Mouse (Mus musculus): ENCODE results near the gene Gtf2h3. TPM values are rescaled to one million over a fixed set of nuclear protein-coding genes. Genes with fewer than 3 reads are reported as not detected.
A peak's percentile ranks its signal among the peaks of the same experiment; 100 is the strongest.
"Not testable (repeated sequence)": the region's sequence is repeated elsewhere in the genome, so short reads cannot be mapped to it uniquely, and the experiment has no call there.

Gene Gtf2h3
- total and polyA plus RNA-seq, 3 experiments = 51.9 to 84.9 (median 58.2) TPM

- Histone ChIP-seq H3K9me3 (replicated peaks; ENCODE audit: low read length) (no peaks in the 10 kb centered on the region), H3K4me1 (ENCODE audit: control insufficient read depth in 1 of 2, insufficient read depth in 2 of 2) (peaks cover 0 to 3% of the 10 kb centered on the region in 2 experiments; a peak in 1 of 4 replicates), H3K4me2 (ENCODE audit: insufficient read depth, low read depth, poor library complexity, severe bottlenecking) (no peak overlapping the region), H3K79me2 (replicated peaks; ENCODE audit: control insufficient read depth, extremely low read depth, insufficient read depth, poor library complexity, severe bottlenecking) (no peaks in the 10 kb centered on the region), H3K4me3 (replicated peaks in 1 of 3; ENCODE audit: low read depth in 2 of 3, low read length in 2 of 3, poor library complexity in 1 of 3) (no peak overlapping the region), H3K36me3 (replicated peaks in 1 of 2; ENCODE audit: control insufficient read depth in 1 of 2, insufficient read depth in 1 of 2, low read length in 1 of 2) (peaks cover 29 to 40% of the 10 kb centered on the region in 2 experiments), H3K27me3 (replicated peaks) (no peaks in the 10 kb centered on the region), H3K27ac (ENCODE audit: insufficient read depth, low read depth) (no peak overlapping the region), H3K9ac (ENCODE audit: insufficient read depth, low read depth) (no peak overlapping the region)
- dilution Hi-C loops (cut with MboI; ENCODE audit: extremely low pct_ligation_motif_present, extremely low pct_unique_long_range_greater_than_20kb, low sequenced_read_pairs) = no loop called here
- TF ChIP-seq UBTF (IDR thresholded peaks at IDR 0.05; ENCODE audit: low read depth, low read length) = no peak
- in situ Hi-C loops (cut with MboI; ENCODE audit: low pct_ligation_motif_present, low pct_unique_long_range_greater_than_20kb, low sequenced_read_pairs) = no loop called here
- no peak for DNase-seq (ENCODE audit: extremely low read depth)
These were observed 19.6 kb downstream of the Gtf2h3 start for GRCm38 (mm10) chr5:124598224-124599174.

DNA sequence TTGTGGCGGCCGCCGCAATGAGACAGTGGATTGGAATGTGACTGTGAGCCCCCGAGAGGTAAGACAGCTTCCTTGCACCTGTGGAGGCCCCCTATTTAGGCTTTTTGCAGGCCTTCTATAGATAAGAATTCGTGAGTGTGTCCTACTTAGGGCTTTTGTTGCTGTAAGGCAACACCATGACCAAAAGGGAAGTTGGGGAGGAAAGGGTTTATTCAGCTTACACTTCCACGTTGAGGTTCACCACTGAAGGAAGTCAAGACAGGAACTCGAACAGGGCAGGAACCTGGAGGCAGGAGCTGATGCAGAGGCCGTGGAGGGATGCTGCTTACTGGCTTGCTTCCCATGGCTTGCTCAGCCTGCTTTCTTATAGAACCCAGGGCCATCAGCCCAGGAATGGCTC, 20.8 kb downstream of the Gtf2h3 start:
- H3K27me3 ChIP-seq (replicated peaks); dilution Hi-C loops (cut with MboI; ENCODE audit: extremely low pct_ligation_motif_present, extremely low pct_unique_long_range_greater_than_20kb, low sequenced_read_pairs); H3K9ac ChIP-seq (ENCODE audit: insufficient read depth, low read depth); H3K9me3 ChIP-seq (replicated peaks; ENCODE audit: low read length); H3K4me3 ChIP-seq (replicated peaks in 1 of 3; ENCODE audit: low read depth in 2 of 3, low read length in 2 of 3, poor library complexity in 1 of 3); H3K4me1 ChIP-seq (ENCODE audit: control insufficient read depth in 1 of 2, insufficient read depth in 2 of 2); DNase-seq (ENCODE audit: extremely low read depth); H3K79me2 ChIP-seq (replicated peaks; ENCODE audit: control insufficient read depth, extremely low read depth, insufficient read depth, poor library complexity, severe bottlenecking); H3K27ac ChIP-seq (ENCODE audit: insufficient read depth, low read depth); in situ Hi-C loops (cut with MboI; ENCODE audit: low pct_ligation_motif_present, low pct_unique_long_range_greater_than_20kb, low sequenced_read_pairs); H3K4me2 ChIP-seq (ENCODE audit: insufficient read depth, low read depth, poor library complexity, severe bottlenecking): not testable (repeated sequence)
- H3K36me3 ChIP-seq (replicated peaks in 1 of 2; ENCODE audit: control insufficient read depth in 1 of 2, insufficient read depth in 1 of 2, low read length in 1 of 2) = peaks cover 17 to 28% of the 10 kb centered on the region in 2 experiments

GRCm38 (mm10) chr5:124602349-124602748, 23.4 kb downstream of the Gtf2h3 start:
- Histone ChIP-seq H3K4me2 (ENCODE audit: insufficient read depth, low read depth, poor library complexity, severe bottlenecking) (no peak overlapping the region), H3K36me3 (replicated peaks in 1 of 2; ENCODE audit: control insufficient read depth in 1 of 2, insufficient read depth in 1 of 2, low read length in 1 of 2) (peaks cover under 1 to 4% of the 10 kb centered on the region in 2 experiments), H3K4me3 (replicated peaks in 1 of 3; ENCODE audit: low read depth in 2 of 3, low read length in 2 of 3, poor library complexity in 1 of 3) (no peak overlapping the region), H3K4me1 (ENCODE audit: control insufficient read depth in 1 of 2, insufficient read depth in 2 of 2) (peaks cover 0 to 3% of the 10 kb centered on the region in 2 experiments; a peak in 1 of 4 replicates), H3K9ac (ENCODE audit: insufficient read depth, low read depth) (no peak overlapping the region), H3K27ac (ENCODE audit: insufficient read depth, low read depth) (no peak overlapping the region), H3K9me3 (replicated peaks; ENCODE audit: low read length) (no peaks in the 10 kb centered on the region), H3K79me2 (replicated peaks; ENCODE audit: control insufficient read depth, extremely low read depth, insufficient read depth, poor library complexity, severe bottlenecking) (no peaks in the 10 kb centered on the region), H3K27me3 (replicated peaks) (no peaks in the 10 kb centered on the region)
- peak; percentile 73 for TF ChIP-seq SMC3 (IDR thresholded peaks at IDR 0.05; ENCODE audit: low read depth, low read length)
- TF ChIP-seq CHD2 (IDR thresholded peaks at IDR 0.05; ENCODE audit: low read length) = no peak
- TF ChIP-seq BHLHE40 (IDR thresholded peaks at IDR 0.05; ENCODE audit: low read depth, low read length) = no peak
- no peak for TF ChIP-seq HCFC1 (IDR thresholded peaks at IDR 0.05; ENCODE audit: low read depth, low read length)
- TF ChIP-seq ZC3H11A (IDR thresholded peaks at IDR 0.05; ENCODE audit: low read depth, low read length) = peak; percentile 39; the same call in 1 of the 2 replicates
- no peak for TF ChIP-seq EP300 (IDR thresholded peaks at IDR 0.05; ENCODE audit: low read length)
- peak; percentile 71 to 88 for TF ChIP-seq CTCF (conservative IDR thresholded peaks at IDR 0.05 in 1 of 2, IDR thresholded peaks at IDR 0.05 in 1 of 2; ENCODE audit: low read depth in 2 of 2, low read length in 2 of 2)
- no peak for TF ChIP-seq MXI1 (IDR thresholded peaks at IDR 0.05; ENCODE audit: low read depth, low read length)
- no peak for TF ChIP-seq ETS1 (conservative IDR thresholded peaks at IDR 0.05; ENCODE audit: low read depth, low read length)
- no peak for TF ChIP-seq SIN3A (IDR thresholded peaks at IDR 0.05; ENCODE audit: low read length)
- peak; percentile 31; the same call in 1 of the 2 replicates for TF ChIP-seq IRF4 (IDR thresholded peaks at IDR 0.05; ENCODE audit: low read depth, low read length)
- no peak for TF ChIP-seq GABPA (IDR thresholded peaks at IDR 0.05; ENCODE audit: insufficient replicate concordance, low read depth, low read length)
- TF ChIP-seq TCF12 (IDR thresholded peaks at IDR 0.05; ENCODE audit: low read depth, low read length) = no peak
- peak; percentile 88 for TF ChIP-seq RAD21 (IDR thresholded peaks at IDR 0.05; ENCODE audit: low read depth, low read length)
- no peak for TF ChIP-seq ELF1 (IDR thresholded peaks at IDR 0.05; ENCODE audit: low read depth, low read length)
- no peak for TF ChIP-seq POLR2AphosphoS2 (IDR thresholded peaks at IDR 0.05; ENCODE audit: low read depth, low read length)
- TF ChIP-seq NELFE (IDR thresholded peaks at IDR 0.05; ENCODE audit: low read depth, low read length) = peak; percentile 36; the same call in 1 of the 2 replicates
- TF ChIP-seq JUND (conservative IDR thresholded peaks at IDR 0.05; ENCODE audit: low read depth, low read length) = no peak
- no peak for TF ChIP-seq ZNF384 (IDR thresholded peaks at IDR 0.05; ENCODE audit: low read depth, low read length)
- peak; percentile 77 for DNase-seq (ENCODE audit: extremely low read depth)
- in situ Hi-C loops (cut with MboI; ENCODE audit: low pct_ligation_motif_present, low pct_unique_long_range_greater_than_20kb, low sequenced_read_pairs) (no loop called here), dilution Hi-C loops (cut with MboI; ENCODE audit: extremely low pct_ligation_motif_present, extremely low pct_unique_long_range_greater_than_20kb, low sequenced_read_pairs) (no loop called here)

All from CH12.LX (cell line).